Mouse (Mus musculus) CH12.LX (cell line): ENCODE measurements at regions not wholly inside any gene's neighbourhood (a gene's known extent, or its start where the extent isn't known, plus 50 kb on each side); places are given as distances from the start of the nearest gene placed in this dataset.

ENCODE experiments used
- CHD1 ChIP-seq: IDR thresholded peaks from 2 replicates; pipeline ENCODE4 v1.6.1; 2012; ENCODE audit warnings: low read depth, low read length, improper control_type of control experiment, inconsistent platforms
- CHD2 ChIP-seq: IDR thresholded peaks from 2 replicates; pipeline ENCODE4 v1.6.1; 2011; ENCODE audit warnings: low read length, improper control_type of control experiment
- CTCF ChIP-seq, 2 experiments: IDR thresholded peaks in 1 of 2; conservative IDR thresholded peaks in 1 of 2; 2 replicates each; pipeline ENCODE4 v1.5.1; 2011 to 2012; ENCODE audit warnings: low read depth in 2 of 2, low read length in 2 of 2, improper control_type of control experiment in 1 of 2, inconsistent platforms in 1 of 2, mild to moderate bottlenecking in 1 of 2, moderate library complexity in 1 of 2
- ETS1 ChIP-seq: conservative IDR thresholded peaks from 2 replicates; pipeline ENCODE4 v1.6.1; 2012; ENCODE audit warnings: low read depth, mild to moderate bottlenecking, inconsistent platforms, low read length, improper control_type of control experiment, moderate library complexity
- IRF4 ChIP-seq: IDR thresholded peaks from 2 replicates; pipeline ENCODE4 v1.6.1; 2014; ENCODE audit warnings: low read depth, mild to moderate bottlenecking, inconsistent platforms, low read length, improper control_type of control experiment
- MAX ChIP-seq: IDR thresholded peaks from 2 replicates; pipeline ENCODE4 v1.6.1; 2011; ENCODE audit warnings: low read length, improper control_type of control experiment
- MYC ChIP-seq: IDR thresholded peaks from 2 replicates; pipeline ENCODE4 v1.6.1; 2011; ENCODE audit warnings: low read depth, mild to moderate bottlenecking, improper control_type of control experiment, low read length
- POLR2A ChIP-seq: IDR thresholded peaks from 2 replicates; pipeline ENCODE4 v1.6.1; 2011; ENCODE audit warnings: low read depth, mild to moderate bottlenecking, improper control_type of control experiment, low read length
- RCOR1 ChIP-seq: conservative IDR thresholded peaks from 2 replicates; pipeline ENCODE4 v1.6.1; 2012; ENCODE audit warnings: low read depth, mild to moderate bottlenecking, inconsistent platforms, low read length, improper control_type of control experiment
- UBTF ChIP-seq: IDR thresholded peaks from 2 replicates; pipeline ENCODE4 v1.6.1; 2012; ENCODE audit warnings: low read depth, mild to moderate bottlenecking, inconsistent platforms, low read length, improper control_type of control experiment, moderate library complexity
- ZKSCAN1 ChIP-seq: IDR thresholded peaks from 2 replicates; pipeline ENCODE4 v1.6.1; 2012; ENCODE audit warnings: low read depth, inconsistent platforms, low read length, improper control_type of control experiment, borderline replicate concordance

DNA sequence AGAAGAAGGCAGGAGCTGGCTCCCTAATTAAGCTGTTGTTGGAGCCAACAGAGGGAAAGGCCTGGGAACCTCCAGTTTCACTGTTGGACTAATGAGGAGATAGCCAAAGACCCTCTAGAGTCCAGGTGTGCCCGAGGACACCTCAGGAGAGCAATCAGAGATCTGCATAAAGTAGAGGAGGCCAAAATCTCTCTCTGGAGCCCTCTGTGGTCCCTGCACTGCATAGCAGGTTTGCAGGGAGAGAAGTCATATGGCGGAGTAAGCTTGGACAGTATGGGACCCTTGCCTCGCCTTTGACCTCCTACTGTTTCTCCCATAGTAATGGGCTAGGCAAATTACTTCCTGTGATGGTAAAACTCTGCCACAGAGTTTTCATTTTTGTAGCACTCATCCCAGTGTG lies 93.5 kb upstream of the Gm4791 start:
- no peak for TF ChIP-seq CTCF (conservative IDR thresholded peaks at IDR 0.05 in 1 of 2, IDR thresholded peaks at IDR 0.05 in 1 of 2; ENCODE audit: low read depth in 2 of 2, low read length in 2 of 2)
- no peak for TF ChIP-seq ZKSCAN1
- TF ChIP-seq ETS1, result no peak
- no peak for TF ChIP-seq UBTF
- TF ChIP-seq MYC, result no peak
- TF ChIP-seq CHD2, result no peak
- no peak for TF ChIP-seq MAX
- TF ChIP-seq RCOR1, result no peak
- TF ChIP-seq CHD1, result no peak
- no peak for TF ChIP-seq POLR2A
- no peak for TF ChIP-seq IRF4
